Mouse (Mus musculus): ENCODE measurements around the gene Cit. TPM values are rescaled to one million over a fixed set of nuclear protein-coding genes. Genes with fewer than 3 reads are reported as not detected.

Cit gene
- total and polyA plus RNA-seq, 3 experiments = 21.5 to 32.9 (median 24.1) TPM

- DNase-seq (ENCODE audit: low read depth, low spot score) = no peak
- no peaks in the 10 kb centered on the region for H3K9me3 ChIP-seq (replicated peaks; ENCODE audit: insufficient read depth, low read length)
- no peaks in the 10 kb centered on the region for H3K27me3 ChIP-seq (ENCODE audit: control insufficient read depth in 1 of 2, insufficient read depth in 2 of 2, low read length in 2 of 2)
- peaks cover 0 to 6% of the 10 kb centered on the region in 2 experiments; a peak in 2 of 4 replicates for H3K36me3 ChIP-seq (ENCODE audit: control insufficient read depth in 1 of 2, insufficient read depth in 2 of 2, low read length in 2 of 2)
- no peak overlapping the region for H3K9ac ChIP-seq (ENCODE audit: control insufficient read depth, low read depth, low read length, poor library complexity, severe bottlenecking)
- H3K4me3 ChIP-seq (ENCODE audit: control insufficient read depth in 1 of 2, insufficient read depth in 1 of 2, low read depth in 2 of 2, low read length in 2 of 2) = no peak overlapping the region
- H3K79me2 ChIP-seq (ENCODE audit: control insufficient read depth, insufficient read depth, low read length, poor library complexity) = no peaks in the 10 kb centered on the region
- H3K4me1 ChIP-seq (ENCODE audit: control insufficient read depth in 1 of 2, insufficient read depth in 2 of 2, low read length in 2 of 2) = no peaks in the 10 kb centered on the region
- no peak for TF ChIP-seq UBTF (IDR thresholded peaks at IDR 0.05; ENCODE audit: borderline replicate concordance, insufficient read depth, low read depth, low read length)
- TF ChIP-seq CHD1 (IDR thresholded peaks at IDR 0.05; ENCODE audit: low read depth, low read length) = no peak
- TF ChIP-seq MAFK (IDR thresholded peaks at IDR 0.05; ENCODE audit: borderline replicate concordance, low read depth, low read length) = no peak
- TF ChIP-seq BHLHE40 (IDR thresholded peaks at IDR 0.05; ENCODE audit: borderline replicate concordance, low read depth, low read length) = no peak
- TF ChIP-seq USF2 (IDR thresholded peaks at IDR 0.05; ENCODE audit: borderline replicate concordance in 1 of 2, insufficient read depth in 1 of 2, low read depth in 1 of 2, low read length in 2 of 2) = no peak
- no peak for TF ChIP-seq MEF2A (IDR thresholded peaks at IDR 0.05; ENCODE audit: extremely low read depth, insufficient replicate concordance, low read depth, low read length, poor library complexity, severe bottlenecking)
- no peak for TF ChIP-seq JUND (IDR thresholded peaks at IDR 0.05; ENCODE audit: low read depth, low read length)
- TF ChIP-seq MAZ (IDR thresholded peaks at IDR 0.05; ENCODE audit: low read depth, low read length) = no peak
- TF ChIP-seq POLR2AphosphoS5 (IDR thresholded peaks at IDR 0.05; ENCODE audit: borderline replicate concordance, low read depth, low read length) = no peak
- no peak for TF ChIP-seq ETS1 (IDR thresholded peaks at IDR 0.05; ENCODE audit: low read depth, low read length)
- TF ChIP-seq MAX (IDR thresholded peaks at IDR 0.05; ENCODE audit: low read length) = no peak
- TF ChIP-seq NRF1 (IDR thresholded peaks at IDR 0.05; ENCODE audit: insufficient read depth, low read depth, low read length, poor library complexity, severe bottlenecking) = no peak
- TF ChIP-seq POLR2AphosphoS2 (IDR thresholded peaks at IDR 0.05; ENCODE audit: low read length) = no peak
- TF ChIP-seq RAD21 (IDR thresholded peaks at IDR 0.05; ENCODE audit: low read depth, low read length) = no peak
- TF ChIP-seq ZMIZ1 (IDR thresholded peaks at IDR 0.05; ENCODE audit: low read depth, low read length) = no peak
- no peak for TF ChIP-seq MYB (IDR thresholded peaks at IDR 0.05; ENCODE audit: low read depth, low read length)
- no peak overlapping the region for H3K27ac ChIP-seq (ENCODE audit: control insufficient read depth, low read depth, low read length)
Observed at GRCm38 (mm10) chr5:115971236-115971635, 126.2 kb downstream of the Cit start.

GRCm38 (mm10) chr5:115975672-115976071, 130.6 kb downstream of the Cit start:
- Histone ChIP-seq H3K27ac (ENCODE audit: control insufficient read depth, low read depth, low read length) (no peak overlapping the region), H3K9me3 (replicated peaks; ENCODE audit: insufficient read depth, low read length) (no peaks in the 10 kb centered on the region), H3K4me3 (ENCODE audit: control insufficient read depth in 1 of 2, insufficient read depth in 1 of 2, low read depth in 2 of 2, low read length in 2 of 2) (no peak overlapping the region), H3K27me3 (ENCODE audit: control insufficient read depth in 1 of 2, insufficient read depth in 2 of 2, low read length in 2 of 2) (no peaks in the 10 kb centered on the region), H3K36me3 (ENCODE audit: control insufficient read depth in 1 of 2, insufficient read depth in 2 of 2, low read length in 2 of 2) (peaks cover 0 to 6% of the 10 kb centered on the region in 2 experiments; a peak in 2 of 4 replicates), H3K4me1 (ENCODE audit: control insufficient read depth in 1 of 2, insufficient read depth in 2 of 2, low read length in 2 of 2) (no peaks in the 10 kb centered on the region), H3K9ac (ENCODE audit: control insufficient read depth, low read depth, low read length, poor library complexity, severe bottlenecking) (no peak overlapping the region), H3K79me2 (ENCODE audit: control insufficient read depth, insufficient read depth, low read length, poor library complexity) (no peaks in the 10 kb centered on the region)
- no peak for TF ChIP-seq JUND (IDR thresholded peaks at IDR 0.05; ENCODE audit: low read depth, low read length)
- no peak for TF ChIP-seq POLR2AphosphoS2 (IDR thresholded peaks at IDR 0.05; ENCODE audit: low read length)
- no peak for TF ChIP-seq MAX (IDR thresholded peaks at IDR 0.05; ENCODE audit: low read length)
- no peak for TF ChIP-seq TBP (IDR thresholded peaks at IDR 0.05; ENCODE audit: low read depth, low read length)
- no peak for TF ChIP-seq MAZ (IDR thresholded peaks at IDR 0.05; ENCODE audit: low read depth, low read length)
- no peak for TF ChIP-seq BHLHE40 (IDR thresholded peaks at IDR 0.05; ENCODE audit: borderline replicate concordance, low read depth, low read length)
- no peak for TF ChIP-seq ZMIZ1 (IDR thresholded peaks at IDR 0.05; ENCODE audit: low read depth, low read length)
- no peak for TF ChIP-seq RCOR1 (IDR thresholded peaks at IDR 0.05; ENCODE audit: low read depth, low read length)
- no peak for TF ChIP-seq UBTF (IDR thresholded peaks at IDR 0.05; ENCODE audit: borderline replicate concordance, insufficient read depth, low read depth, low read length)
- TF ChIP-seq CHD2 (IDR thresholded peaks at IDR 0.05; ENCODE audit: low read length) = no peak
- TF ChIP-seq NRF1 (IDR thresholded peaks at IDR 0.05; ENCODE audit: insufficient read depth, low read depth, low read length, poor library complexity, severe bottlenecking) = no peak
- TF ChIP-seq SMC3 (IDR thresholded peaks at IDR 0.05; ENCODE audit: low read depth, low read length) = no peak
- no peak for TF ChIP-seq NELFE (IDR thresholded peaks at IDR 0.05; ENCODE audit: low read depth, low read length)
- TF ChIP-seq MEF2A (IDR thresholded peaks at IDR 0.05; ENCODE audit: extremely low read depth, insufficient replicate concordance, low read depth, low read length, poor library complexity, severe bottlenecking) = no peak
- no peak for TF ChIP-seq ZNF384 (IDR thresholded peaks at IDR 0.05; ENCODE audit: low read depth, low read length)
- TF ChIP-seq MYB (IDR thresholded peaks at IDR 0.05; ENCODE audit: low read depth, low read length) = no peak
- TF ChIP-seq RAD21 (IDR thresholded peaks at IDR 0.05; ENCODE audit: low read depth, low read length) = no peak
- no peak for TF ChIP-seq CHD1 (IDR thresholded peaks at IDR 0.05; ENCODE audit: low read depth, low read length)
- no peak for TF ChIP-seq TAL1 (IDR thresholded peaks at IDR 0.05; ENCODE audit: low read length)
- no peak for DNase-seq (ENCODE audit: low read depth, low spot score)

Measured in MEL (cell line).